Mouse (Mus musculus) heart, adult 8-10 months (tissue): ENCODE data around the gene Prkrip1. TPM values are rescaled to one million over a fixed set of nuclear protein-coding genes. Genes with fewer than 3 reads are reported as not detected.
A peak's percentile ranks its signal among the peaks of the same experiment; 100 is the strongest.
"Not testable (repeated sequence)": the region's sequence is repeated elsewhere in the genome, so short reads cannot be mapped to it uniquely, and the experiment has no call there.

Experiments used
- DNase-seq: peaks from one replicate; pipeline ENCODE4 v3.0.0; 2022; ENCODE audit warnings: low spot score
- total RNA-seq, 4 experiments: library from RNA; stranded (reverse); gene quantifications; 2 replicates each; pipeline ENCODE4 v1.2.4; 2022

Prkrip1 gene
- total RNA-seq, 4 experiments from 2014 or later: 14.8 to 21.1 (median 19.0) TPM

DNA sequence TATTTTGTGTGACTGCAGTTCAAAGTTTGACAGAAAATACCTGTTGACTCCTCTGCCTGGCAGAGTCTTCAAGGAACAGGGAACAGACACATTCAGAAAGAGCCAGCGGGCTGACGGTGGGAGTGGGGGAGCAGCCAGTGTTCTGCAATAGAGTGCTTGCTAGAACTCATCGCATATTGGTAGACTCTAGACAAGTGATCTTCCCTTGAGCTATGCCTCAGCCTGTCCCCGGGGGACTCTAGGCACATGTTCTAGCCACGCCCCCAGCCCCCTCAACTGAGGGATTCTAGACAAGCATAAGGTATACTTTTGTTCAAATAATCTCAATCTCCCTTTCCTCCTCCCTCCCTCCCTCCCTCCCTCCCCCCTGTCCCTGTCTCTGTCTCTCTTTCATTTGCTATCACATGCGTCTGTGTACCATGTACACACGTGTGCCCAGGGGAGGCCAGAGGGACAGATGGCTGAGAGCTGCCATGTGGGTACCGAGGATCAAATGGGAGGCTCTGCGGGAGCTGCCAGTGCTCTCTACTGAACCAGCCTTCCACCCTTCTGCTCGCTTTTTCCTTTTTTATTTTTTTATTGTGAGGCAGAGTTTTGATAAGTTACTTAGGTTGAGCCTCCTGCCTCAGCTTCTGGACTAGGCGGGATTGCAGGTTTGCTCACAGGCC is 34.8 kb downstream of the Prkrip1 start:
- DNase-seq: no peak

DNA sequence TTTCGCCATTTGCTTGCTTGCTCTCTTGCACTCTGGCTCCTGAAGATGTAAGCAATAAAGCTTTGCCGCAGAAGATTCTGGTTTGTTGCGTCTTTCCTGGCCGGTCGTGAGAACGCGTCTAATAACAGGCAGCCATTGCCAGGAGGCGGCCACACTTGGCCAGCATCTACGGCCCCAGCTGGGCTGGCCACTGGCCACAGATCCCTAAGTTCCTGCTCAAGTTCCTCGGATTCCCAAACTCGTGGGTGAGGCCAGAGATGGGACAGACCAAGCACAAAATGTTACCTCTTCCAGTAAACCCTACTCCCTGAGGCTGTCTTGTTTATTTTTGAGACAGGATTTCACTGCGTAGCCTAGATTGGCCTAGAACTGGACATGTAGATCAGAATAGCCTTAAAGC is 38.7 kb downstream of the Prkrip1 start:
- DNase-seq: peak; percentile 70

DNA sequence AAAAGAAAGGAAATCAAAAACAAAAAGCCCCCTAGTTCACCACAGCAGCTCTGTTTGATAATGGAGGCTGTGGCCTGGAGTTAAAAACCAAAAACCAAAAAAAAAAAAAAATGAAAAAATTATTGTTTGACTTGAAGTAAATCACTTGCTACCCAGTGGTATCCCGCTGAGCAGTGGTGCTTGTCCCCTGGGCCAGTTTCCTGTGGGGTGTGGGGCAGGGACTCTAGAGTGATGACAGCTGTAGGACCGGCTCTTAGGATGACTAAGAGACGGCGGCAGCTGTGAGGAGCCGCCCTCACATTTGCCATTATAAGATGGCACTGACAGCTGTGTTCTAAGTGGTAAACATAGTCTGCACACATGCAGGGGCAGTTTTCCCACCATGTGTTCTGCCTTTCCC is 43.4 kb downstream of the Prkrip1 start:
- peak; percentile 40 for DNase-seq

DNA sequence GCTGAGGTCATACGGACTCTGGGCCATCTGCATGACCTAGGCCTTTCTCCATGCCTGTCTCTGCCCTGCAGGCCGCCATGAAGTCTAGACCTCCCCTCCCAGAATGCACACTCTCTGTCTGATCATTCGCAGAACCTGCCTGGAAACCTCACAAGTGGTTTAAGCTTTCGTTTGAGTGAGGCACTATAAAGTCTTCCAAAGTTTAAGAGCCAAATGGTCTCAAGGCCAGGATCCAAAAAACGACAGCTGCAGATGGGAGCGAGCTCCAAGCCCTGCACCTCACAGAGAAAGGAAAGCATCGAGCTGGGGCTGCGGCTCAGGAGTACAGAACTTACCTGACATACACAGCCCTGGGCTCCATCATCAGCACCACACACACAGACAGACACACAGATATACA is 46.4 kb downstream of the Prkrip1 start:
- peak; percentile 32 for DNase-seq

DNA sequence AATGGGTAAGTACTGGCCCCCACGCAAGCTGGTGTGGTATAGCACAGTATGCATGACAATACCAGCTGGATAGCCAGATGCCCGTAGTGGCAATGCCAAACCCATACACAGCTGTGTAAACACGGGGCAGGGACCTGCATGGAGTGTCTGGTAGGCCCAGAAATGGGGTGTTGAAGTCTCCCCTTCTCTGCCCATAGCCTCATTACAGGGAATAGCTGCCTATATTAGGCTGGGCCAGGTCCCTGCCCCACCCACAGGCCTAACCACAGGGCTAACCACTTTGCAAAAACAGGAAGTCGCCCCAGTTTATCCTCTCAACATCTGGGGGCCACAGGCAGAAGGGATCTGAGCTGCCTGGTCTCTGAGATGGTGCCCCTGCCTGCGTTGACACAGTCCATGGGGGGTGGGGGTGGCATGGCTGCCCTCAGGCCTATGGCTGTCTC is 49.6 kb downstream of the Prkrip1 start:
- not testable (repeated sequence) for DNase-seq

DNA sequence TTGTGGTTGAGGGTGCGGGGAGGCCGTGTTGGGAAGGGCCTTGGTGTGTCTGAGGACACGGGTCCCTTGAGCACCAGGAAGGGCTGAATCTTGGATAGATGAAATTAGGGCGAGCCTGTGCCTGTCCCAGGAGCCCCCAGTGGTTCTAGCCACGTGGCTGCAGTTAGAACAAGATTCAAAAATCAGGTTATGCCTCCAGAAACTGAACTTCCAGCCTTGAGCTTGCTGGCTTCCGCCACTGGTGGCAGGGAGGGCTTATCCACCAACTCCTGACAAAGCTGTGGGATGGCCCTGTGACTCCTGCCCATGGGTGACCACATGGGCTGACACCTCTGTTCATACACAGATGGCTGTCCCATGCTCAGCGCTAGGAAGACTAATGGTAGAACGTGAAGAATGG is 51.1 kb downstream of the Prkrip1 start:
- DNase-seq: no peak

DNA sequence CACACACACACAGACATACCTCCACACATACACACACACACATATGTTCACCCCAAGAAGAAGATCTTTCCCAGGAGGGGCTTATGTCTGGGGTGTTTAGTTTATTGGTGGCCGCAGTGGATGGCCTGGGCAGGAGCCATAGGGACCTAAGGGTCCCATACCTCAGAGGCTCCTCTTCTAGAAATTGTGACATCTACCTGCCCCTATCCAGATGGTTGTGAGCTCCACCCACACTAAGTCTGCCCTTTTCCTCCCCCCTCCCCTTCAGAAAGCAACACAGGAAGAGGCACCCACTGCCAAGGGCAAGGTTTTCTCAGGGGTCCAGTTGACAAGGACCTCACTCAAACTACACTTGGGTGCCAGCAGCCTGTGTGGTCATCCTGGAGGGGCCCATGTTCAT is 51.8 kb downstream of the Prkrip1 start:
- DNase-seq: no peak

DNA sequence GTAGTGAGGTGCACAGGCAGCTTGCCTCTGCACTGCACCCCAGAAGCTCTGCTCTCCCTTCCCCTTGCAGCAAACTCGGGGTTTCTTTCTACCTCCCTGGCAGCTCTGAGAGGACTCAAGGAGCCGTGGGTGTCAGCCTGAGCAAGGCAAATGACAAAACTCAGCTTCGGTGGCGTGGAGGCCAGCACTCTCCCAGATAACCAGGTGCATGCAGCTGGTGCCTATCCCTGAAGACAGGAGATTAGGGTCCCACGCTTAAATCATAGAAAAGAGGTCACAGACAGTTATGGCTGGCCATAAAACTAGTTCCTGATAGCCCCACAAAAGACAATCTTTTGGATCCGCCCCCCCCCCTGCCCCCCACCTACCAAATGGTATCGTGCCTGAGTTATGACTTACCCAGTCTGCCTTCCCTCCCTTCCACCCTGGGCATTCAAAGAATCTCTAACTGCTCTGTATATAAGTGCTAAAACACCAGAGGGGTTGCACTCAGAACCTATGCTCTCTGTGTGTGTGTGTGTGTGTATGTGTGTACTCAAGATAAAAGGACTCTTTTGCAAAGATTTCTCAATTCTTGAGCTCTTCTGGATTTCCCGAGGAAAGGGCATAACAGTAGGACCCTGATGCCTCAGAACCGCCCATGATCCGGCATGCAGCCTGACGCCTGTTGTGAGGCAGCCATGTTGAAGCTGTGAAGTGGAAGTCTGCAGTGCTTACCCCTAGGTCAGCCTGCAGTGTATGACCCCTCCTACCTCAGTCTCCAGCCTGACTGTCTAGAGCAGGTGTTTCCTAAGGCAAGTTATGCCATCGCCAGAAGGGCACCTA is 53.9 kb downstream of the Prkrip1 start:
- DNase-seq: no peak

DNA sequence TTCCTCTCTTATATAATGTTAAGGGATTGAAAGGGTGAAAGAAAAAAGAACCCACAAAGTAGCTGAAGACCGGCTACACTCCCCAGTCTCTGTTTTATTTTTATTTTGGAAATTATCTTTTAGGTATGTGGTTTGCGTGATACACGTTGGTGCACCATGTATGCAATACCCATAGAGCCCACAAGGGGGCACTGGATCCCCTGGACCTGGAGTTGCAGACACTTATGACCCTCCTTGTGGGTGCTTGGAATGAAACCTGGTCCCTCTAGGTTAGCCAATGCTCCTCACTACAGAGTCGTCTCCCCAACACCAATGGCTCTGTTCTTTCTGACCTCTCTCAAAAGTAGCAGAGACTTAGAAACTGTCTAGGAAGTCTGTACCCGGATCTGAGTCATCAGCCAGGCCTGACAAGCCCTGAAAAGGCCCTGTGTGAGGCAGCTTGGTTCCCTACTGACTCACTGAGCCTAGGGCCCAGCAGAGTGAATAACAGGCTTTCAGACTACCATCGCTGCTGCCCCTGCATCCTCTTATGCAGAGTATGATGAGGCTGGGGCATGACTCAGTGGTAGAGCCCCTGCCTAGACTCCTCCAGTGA is 55.5 kb downstream of the Prkrip1 start:
- no peak for DNase-seq

DNA sequence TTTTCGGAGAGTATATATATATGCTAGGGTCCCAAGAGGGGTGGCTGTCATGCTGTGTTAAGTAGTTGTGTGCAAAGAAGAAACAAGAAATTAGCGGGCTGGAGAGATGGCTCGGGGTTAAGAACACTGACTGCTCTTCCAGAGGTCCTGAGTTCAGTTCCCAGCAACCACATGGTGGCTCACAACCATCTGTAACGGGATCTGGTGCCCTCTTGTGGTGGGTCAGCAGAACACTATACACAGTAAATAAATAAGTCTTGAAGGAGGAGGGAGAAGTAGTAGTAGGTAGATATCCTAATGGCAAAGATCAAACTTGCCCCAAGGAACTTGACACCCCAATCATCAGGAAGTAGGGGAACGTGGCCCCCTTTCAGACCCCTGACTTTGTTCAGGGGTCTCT is 56.0 kb downstream of the Prkrip1 start:
- no peak for DNase-seq

DNA sequence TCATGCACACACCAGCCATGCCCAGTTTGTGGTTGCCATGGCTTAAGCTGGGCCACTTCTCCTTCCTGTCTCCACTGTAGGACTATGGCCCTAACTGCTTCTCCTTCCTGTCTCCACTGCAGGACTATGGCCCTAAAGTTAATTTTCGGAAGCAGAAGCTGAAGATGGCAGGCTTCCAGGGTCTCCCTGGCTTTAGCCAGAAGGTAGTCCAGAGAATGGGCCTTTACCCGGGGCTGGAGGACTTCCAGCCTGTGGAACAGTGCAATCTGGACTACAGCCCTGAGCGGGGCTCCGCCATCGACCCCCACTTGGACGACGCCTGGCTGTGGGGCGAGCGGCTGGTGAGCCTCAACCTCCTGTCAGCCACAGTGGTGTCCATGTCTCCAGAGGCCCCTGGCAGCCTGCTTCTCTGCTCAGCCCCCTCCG is 58.7 kb downstream of the Prkrip1 start:
- DNase-seq: no peak

DNA sequence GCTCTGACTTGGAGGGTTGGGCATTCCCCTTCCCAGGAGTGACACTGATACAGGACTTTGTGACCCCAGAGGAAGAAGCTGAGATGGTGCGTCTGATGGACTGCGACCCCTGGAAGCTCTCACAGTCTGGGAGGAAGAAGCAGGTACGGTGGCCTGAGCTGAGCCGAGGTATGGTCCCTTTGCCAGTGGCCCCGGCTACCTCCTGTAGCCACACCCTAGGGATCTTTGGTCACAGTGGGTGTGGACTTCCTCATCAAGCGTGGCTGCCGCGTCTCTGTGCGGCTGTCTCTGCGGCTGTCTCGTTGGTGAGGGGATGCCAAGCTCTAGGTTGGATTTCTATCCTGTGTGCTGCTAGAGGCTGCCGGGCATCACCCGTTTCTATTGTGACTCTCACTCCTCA is 59.4 kb downstream of the Prkrip1 start:
- no peak for DNase-seq

DNA sequence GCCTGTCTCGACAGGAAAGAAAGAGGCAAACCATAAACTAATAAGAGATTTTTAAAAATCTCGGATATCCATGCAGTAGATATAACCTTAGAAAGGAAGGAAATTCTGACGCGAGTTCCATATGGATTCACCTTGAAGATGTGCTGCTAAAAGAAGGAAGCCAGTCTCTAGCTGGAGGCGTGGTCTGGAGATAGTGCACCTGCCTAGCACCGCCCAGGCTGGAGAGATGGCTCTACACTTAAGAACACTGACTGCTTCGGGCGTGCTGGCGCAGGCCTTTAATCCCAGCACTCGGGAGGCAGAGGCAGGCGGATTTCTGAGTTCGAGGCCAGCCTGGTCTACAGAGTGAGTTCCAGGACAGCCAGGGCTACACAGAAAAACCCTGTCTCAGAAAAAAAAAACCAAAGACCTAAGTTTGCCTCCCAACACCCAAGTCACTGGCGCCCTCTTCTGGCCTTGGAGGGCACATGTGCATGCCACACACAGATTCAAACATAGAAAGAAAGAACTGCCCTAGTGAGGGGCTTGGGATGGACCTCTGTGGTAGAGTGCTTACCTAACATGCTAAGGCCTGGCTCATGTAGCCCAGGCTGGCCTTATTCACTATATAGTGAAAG is 61.0 kb downstream of the Prkrip1 start:
- no peak for DNase-seq

DNA sequence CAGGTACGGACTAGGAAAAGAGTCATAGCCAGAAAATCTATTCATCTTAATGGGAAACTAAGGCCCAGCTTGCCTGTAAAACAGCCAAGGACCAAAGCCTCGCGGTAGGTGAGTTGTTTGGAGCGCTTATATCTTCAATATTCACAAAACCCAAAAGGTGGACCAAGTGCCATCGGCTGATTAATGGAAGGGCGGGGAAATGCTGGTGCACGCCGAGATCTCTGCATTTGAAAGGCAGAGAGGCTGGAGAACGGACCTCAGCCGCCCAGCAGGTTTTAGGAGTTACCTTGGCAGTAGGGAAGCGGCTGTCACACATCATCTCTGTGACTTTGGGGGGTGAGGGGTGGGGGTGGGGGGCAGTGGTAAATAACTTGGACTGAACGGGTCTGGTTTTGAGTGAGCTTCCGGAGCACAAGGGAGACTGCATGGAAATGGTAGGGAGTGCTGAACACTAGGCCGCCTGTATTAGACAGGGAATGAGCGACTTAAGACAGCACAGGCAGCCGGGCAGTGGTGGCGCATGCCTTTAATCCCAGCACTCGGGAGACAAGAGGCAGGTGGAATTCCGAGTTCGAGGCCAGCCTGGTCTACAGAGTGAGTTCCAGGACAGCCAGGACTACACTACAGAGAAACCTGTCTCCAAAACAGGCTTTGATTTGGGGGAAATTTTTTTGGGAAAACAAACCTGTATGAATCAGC is 62.3 kb downstream of the Prkrip1 start:
- no peak for DNase-seq

DNA sequence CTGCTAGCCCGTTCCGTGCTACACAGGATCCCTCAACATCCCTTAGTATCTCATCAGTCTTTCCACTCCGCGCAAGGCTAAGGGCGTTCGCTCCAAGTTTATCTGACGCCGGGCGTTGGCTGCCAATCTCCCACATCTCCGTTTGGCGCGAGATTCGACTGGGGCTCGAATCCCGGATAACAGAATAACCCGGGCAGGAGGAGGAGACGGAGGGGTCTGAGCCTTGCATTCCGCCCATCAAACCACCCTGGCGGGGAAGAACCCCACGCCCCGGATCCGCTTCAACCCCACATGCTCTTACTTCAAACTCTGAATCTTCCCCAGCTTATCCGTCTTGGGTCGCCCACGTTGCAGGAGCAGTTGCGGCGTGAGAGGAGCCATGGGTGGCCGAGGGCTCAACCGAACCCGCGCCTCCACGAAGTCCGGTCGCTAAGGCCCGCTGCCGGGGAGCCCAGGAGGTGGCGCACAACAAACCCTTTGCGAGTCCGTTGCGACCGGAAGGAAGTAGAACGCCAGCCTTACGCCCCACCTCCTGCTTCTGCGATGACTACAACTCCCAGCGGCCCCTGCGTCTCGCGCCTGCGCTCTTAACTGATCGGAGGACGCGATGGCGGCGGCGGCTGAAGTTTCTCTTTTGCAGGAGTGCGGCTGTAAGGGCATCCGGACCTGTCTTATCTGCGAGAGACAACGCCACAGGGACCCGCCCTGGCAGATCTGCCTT is 63.0 kb downstream of the Prkrip1 start, which contains the start of the genes Lrwd1 and Alkbh4:
TSS of gene Lrwd1 (minus strand) at position 504 of the 721 bp plus-strand sequence.
TSS of gene Alkbh4 (plus strand) at position 576 of the 721 bp plus-strand sequence.
- DNase-seq: peak; percentile 96

Other genes with a start within 250 kb of the Prkrip1 start
- under 1 TPM in 3 of 4 experiments, not detected in 1; 0.44 to 0.53 (median 0.46) TPM for gene Ssc4d, start 224.4 kb downstream of the Prkrip1 start, total RNA-seq
- gene Zp3, start 218.9 kb downstream of the Prkrip1 start, total RNA-seq: not detected
- 1 to 10 TPM; 6.0 to 7.3 (median 6.8) TPM for gene Dtx2, start 204.2 kb downstream of the Prkrip1 start, total RNA-seq
- 10 to 100 TPM; 13.3 to 26.7 (median 18.2) TPM for gene Upk3b, start 160.5 kb downstream of the Prkrip1 start, total RNA-seq
- gene Upk3bl, start 144.5 kb downstream of the Prkrip1 start, total RNA-seq: not detected
- gene Rasa4, start 115.0 kb downstream of the Prkrip1 start, total RNA-seq: 1 to 10 TPM; 6.6 to 7.6 (median 6.9) TPM
- 10 to 100 TPM; 73.1 to 88.1 (median 78.9) TPM for gene Polr2j, start 82.3 kb downstream of the Prkrip1 start, total RNA-seq
- gene Lrwd1, start 62.9 kb downstream of the Prkrip1 start, total RNA-seq: 1 to 10 TPM; 5.4 to 6.9 (median 6.0) TPM
- gene Alkbh4, start 62.8 kb downstream of the Prkrip1 start, total RNA-seq: 1 to 10 TPM; 4.0 to 5.4 (median 4.6) TPM
- 1 to 10 TPM in 1 of 4 experiments, under 1 TPM in 3; 0.31 to 1.3 (median 0.67) TPM for gene Orai2, start 28.2 kb downstream of the Prkrip1 start, total RNA-seq
- under 1 TPM; 0.24 to 0.82 (median 0.53) TPM for gene Sh2b2, start 47.6 kb upstream of the Prkrip1 start, total RNA-seq